Comparison of ENCODE assay signal across 1 mouse cellular context in the genomic region with DNA sequence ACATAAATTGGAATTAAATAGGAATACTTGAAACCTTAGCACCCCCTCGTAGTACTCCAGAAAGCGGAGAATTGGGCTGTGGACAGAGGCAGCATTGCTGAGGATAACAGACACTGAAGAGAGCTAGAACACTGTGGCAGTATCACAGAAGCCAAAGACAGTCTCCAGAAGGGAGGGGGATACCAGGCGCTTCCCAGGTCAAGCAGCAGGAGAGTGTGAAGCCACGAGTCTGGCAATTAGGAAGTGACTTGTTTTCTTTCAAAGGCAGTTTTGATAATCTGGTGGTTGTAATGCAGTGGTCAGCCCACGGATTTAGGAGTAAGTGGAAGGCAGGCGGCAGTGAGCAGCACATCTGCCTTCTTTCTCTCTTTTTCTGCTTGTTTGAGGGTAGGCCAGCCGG.
TF ChIP-seq lines count a peak whose summit lies in the region.

No protein-coding gene starts in this region.

TF ChIP-seq in CH12.LX, 34 proteins besides CTCF, POLR2A, EP300 and RAD21:
- no peak for TF ChIP-seq E2F4 (IDR thresholded peaks at IDR 0.05; ENCODE audit: insufficient replicate concordance, low read depth, low read length)
- no peak for TF ChIP-seq KAT2A (IDR thresholded peaks at IDR 0.05; ENCODE audit: insufficient replicate concordance, low read length)
- no peak for TF ChIP-seq BHLHE40 (IDR thresholded peaks at IDR 0.05; ENCODE audit: low read depth, low read length)
- TF ChIP-seq USF1 (IDR thresholded peaks at IDR 0.05; ENCODE audit: low read depth, low read length), result no peak
- TF ChIP-seq HCFC1 (IDR thresholded peaks at IDR 0.05; ENCODE audit: low read depth, low read length), result no peak
TF ChIP-seq in CH12.LX: peak in this region for 0.
